Mouse (Mus musculus) intestine, embryonic 16.5 days (tissue): ENCODE results near the gene Rhox3f. TPM values are rescaled to one million over a fixed set of nuclear protein-coding genes. Genes with fewer than 3 reads are reported as not detected.
"Not testable (repeated sequence)": the region's sequence is repeated elsewhere in the genome, so short reads cannot be mapped to it uniquely, and the experiment has no call there.

ENCODE experiments used
- ATAC-seq: fragments of 200-750 bp; cut with Nextera tagmentation; 2 replicates; pipeline ENCODE4 v1.8.0; 2017; ENCODE audit warnings: moderate TSS enrichment, moderate library complexity
- H3K27ac ChIP-seq: fragments of 300-500 bp; sonication (generic); 2 replicates; pipeline ENCODE4 v1.5.1; 2014; ENCODE audit warnings: mild to moderate bottlenecking, low read length
- H3K27me3 ChIP-seq: fragments of 300-500 bp; sonication (generic); replicated peaks from 2 replicates; pipeline ENCODE4 v1.6.1; 2014; ENCODE audit warnings: low read length, control low read depth, mixed read lengths; ENCODE audit not compliant: control insufficient read depth, insufficient read depth
- H3K36me3 ChIP-seq: fragments of 300-500 bp; sonication (generic); 2 replicates; pipeline ENCODE4 v1.6.1; 2014; ENCODE audit warnings: low read length, control low read depth; ENCODE audit not compliant: control insufficient read depth, insufficient read depth
- H3K4me1 ChIP-seq: fragments of 300-500 bp; sonication (generic); 2 replicates; pipeline ENCODE4 v1.6.1; 2014; ENCODE audit warnings: low read length, control low read depth, mixed read lengths; ENCODE audit not compliant: control insufficient read depth, insufficient read depth
- H3K4me2 ChIP-seq: fragments of 300-500 bp; sonication (generic); 2 replicates; pipeline ENCODE4 v1.6.1; 2014; ENCODE audit warnings: low read depth, low read length, control low read depth
- H3K4me3 ChIP-seq: fragments of 300-500 bp; sonication (generic); 2 replicates; pipeline ENCODE4 v1.5.1; 2014; ENCODE audit warnings: mild to moderate bottlenecking, low read length
- H3K9ac ChIP-seq: fragments of 300-500 bp; sonication (generic); 2 replicates; pipeline ENCODE4 v1.6.1; 2014; ENCODE audit warnings: low read depth, low read length
- H3K9me3 ChIP-seq: fragments of 300-500 bp; sonication (generic); 2 replicates; pipeline ENCODE4 v1.6.1; 2016; ENCODE audit warnings: low read length, control low read depth; ENCODE audit not compliant: control insufficient read depth
- WGBS: fragments of 180-500 bp; shearing (Covaris S2); extraction: QIAGEN DNeasy Blood & Tissue Kit; methylation state at CpG from one replicate; pipeline ENCODE4 v1.1.7; 2014; 5-methylcytosine and 5-hydroxymethylcytosine counted together
- polyA plus RNA-seq: library from polyadenylated mRNA; unstranded; fragments of >200 nt; fragmentation: Nextera tagmentation; extraction: Ambion mirVana; gene quantifications from 2 replicates; pipeline ENCODE4 v1.2.1, GENCODE M21; 2015

Rhox3f gene
- polyA plus RNA-seq: not detected in 2 replicates

DNA sequence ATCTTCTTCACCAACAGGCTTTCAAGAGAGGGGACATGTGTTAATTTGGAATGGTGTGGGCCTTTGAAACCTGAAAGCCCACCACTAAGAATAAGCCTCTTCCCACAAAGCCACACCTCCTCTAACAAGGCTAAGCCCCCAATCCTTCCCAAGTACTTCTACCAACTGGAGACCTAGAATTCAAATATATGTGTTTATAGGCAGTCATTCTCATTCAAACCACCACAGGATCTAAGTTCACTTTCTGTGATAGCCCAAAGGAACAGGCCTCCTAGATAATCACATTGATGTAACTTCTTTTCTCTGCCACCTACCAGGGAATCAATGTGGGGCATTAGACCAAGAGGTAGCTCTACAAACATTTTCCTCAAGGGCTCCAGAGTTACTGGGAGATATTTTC, at the start of gene Rhox3f:
Gene Rhox3f, plus strand, starts transcription at position 301 of the 400 bp plus-strand sequence.
- not testable (repeated sequence) for H3K27ac ChIP-seq, H3K9me3 ChIP-seq, H3K4me1 ChIP-seq, H3K4me3 ChIP-seq, ATAC-seq, H3K27me3 ChIP-seq, H3K36me3 ChIP-seq, H3K9ac ChIP-seq, H3K4me2 ChIP-seq

DNA sequence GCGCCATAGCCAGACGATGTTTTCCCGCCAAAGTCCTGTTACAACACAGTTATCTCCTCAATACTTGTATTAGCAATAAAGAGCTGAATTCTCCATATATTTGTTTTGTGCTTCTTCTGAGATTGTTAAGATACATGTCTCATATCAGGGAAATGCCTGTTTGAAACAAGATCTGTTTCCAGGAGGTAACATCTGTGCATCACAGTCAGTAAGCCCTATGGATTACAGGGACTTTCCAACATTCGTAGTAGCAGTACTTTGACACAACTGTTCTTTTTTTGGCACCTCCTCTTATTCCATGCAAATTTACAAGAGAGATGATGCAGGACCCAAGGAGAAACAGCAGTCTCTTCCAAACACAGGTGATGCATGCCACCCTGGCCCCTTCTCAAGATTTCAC, 39.1 kb upstream of the Rhox3f start, which contains the start of gene Rhox3e:
Gene Rhox3e, plus strand, starts transcription at position 301 of the 400 bp plus-strand sequence.
- not testable (repeated sequence) for H3K27ac ChIP-seq, H3K4me3 ChIP-seq, H3K9ac ChIP-seq, H3K4me1 ChIP-seq, H3K4me2 ChIP-seq, H3K9me3 ChIP-seq, H3K36me3 ChIP-seq, ATAC-seq, H3K27me3 ChIP-seq
- 60% methylated on average over 1 of the region's 4 CpGs for WGBS

DNA sequence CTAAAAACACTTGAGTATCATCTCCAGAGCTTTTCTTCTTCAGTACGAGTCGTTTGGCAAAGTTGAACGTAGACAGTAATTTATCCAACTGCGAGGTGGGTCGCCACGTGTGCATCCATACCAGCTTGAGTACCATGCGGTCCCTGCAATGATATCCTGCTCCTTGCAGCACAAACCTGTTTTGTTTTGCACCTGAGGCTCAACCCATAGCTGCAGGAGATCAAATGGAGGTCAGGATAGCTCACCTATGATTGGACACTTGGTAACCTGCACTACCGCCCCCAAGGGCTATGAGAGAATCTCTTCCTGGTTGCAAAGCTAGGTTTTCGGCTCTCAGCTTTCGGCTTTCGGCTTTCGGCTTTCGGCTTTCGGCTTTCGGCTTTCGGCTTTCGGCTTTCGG, 23.7 kb upstream of the Rhox3f start, which contains the start of gene Rhox4e:
Gene Rhox4e, plus strand, starts transcription at position 301 of the 400 bp plus-strand sequence.
- H3K4me1 ChIP-seq, H3K9ac ChIP-seq, H3K4me3 ChIP-seq, ATAC-seq, H3K9me3 ChIP-seq, H3K27me3 ChIP-seq, H3K27ac ChIP-seq, H3K4me2 ChIP-seq, H3K36me3 ChIP-seq: not testable (repeated sequence)
- 94% methylated on average over 10 of the region's 18 CpGs for WGBS

DNA sequence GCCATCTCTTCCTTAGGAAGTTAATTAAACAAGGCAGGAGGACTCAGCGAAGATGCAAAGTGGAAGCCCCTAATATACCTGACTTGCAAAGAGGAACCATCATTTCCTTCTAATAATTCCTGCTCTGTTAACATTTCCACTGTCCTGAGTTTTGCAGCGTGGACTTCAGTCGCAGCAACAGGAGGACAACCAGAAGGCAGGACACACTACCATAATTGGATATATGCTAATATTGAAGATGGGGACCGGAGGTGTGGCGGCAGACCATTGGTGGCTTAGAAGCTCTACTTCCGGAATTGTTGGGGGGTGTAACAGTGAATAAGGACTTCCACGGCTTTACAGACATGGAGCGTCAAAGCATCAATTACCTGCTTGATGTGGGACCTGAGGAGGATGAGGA, 9.7 kb upstream of the Rhox3f start, which contains the start of gene Rhox2f:
Gene Rhox2f, plus strand, starts transcription at position 301 of the 400 bp plus-strand sequence.
- not testable (repeated sequence) for H3K27me3 ChIP-seq, H3K9ac ChIP-seq, ATAC-seq, H3K27ac ChIP-seq, H3K9me3 ChIP-seq, H3K36me3 ChIP-seq, H3K4me3 ChIP-seq, H3K4me1 ChIP-seq, H3K4me2 ChIP-seq
- WGBS: 97% methylated on average over 7 of the region's 8 CpGs

DNA sequence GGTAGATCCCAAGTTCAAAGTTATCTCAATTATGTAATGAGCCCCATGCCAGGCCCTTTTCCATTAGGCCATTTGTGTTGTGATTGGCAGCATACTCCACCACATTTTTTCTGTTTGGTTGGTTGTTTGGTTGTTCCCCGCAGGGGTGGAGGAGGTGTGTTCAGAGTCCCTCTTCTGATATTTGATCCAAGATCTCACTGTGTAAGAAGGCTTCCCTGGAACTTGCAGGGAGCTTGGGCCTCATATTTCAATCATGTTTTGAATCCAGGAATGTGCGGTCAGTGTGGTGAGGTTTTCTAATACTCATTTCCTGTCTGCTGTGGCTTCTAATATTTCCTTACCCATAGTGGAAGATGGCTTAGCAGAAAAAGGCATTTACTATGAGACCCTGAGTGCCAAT, 8.2 kb upstream of the Rhox3f start:
- not testable (repeated sequence) for H3K4me3 ChIP-seq, ATAC-seq, H3K9ac ChIP-seq, H3K9me3 ChIP-seq, H3K27me3 ChIP-seq, H3K4me2 ChIP-seq, H3K27ac ChIP-seq, H3K4me1 ChIP-seq, H3K36me3 ChIP-seq
- WGBS: 70% methylated on average over 2 of the region's 2 CpGs

DNA sequence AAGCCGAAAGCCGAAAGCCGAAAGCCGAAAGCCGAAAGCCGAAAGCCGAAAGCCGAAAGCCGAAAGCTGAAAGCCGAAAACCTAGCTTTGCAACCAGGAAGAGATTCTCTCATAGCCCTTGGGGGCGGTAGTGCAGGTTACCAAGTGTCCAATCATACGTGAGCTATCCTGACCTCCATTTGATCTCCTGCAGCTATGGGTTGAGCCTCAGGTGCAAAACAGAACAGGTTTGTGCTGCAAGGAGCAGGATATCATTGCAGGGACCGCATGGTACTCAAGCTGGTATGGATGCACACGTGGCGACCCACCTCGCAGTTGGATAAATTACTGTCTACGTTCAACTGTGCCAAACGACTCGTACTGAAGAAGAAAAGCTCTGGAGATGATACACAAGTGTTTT, 26.8 kb downstream of the Rhox3f start, which contains the start of gene Rhox4f:
Gene Rhox4f, minus strand, starts transcription at position 101 of the 400 bp plus-strand sequence.
- not testable (repeated sequence) for H3K4me3 ChIP-seq, H3K9me3 ChIP-seq, H3K27me3 ChIP-seq, ATAC-seq, H3K9ac ChIP-seq, H3K4me2 ChIP-seq, H3K36me3 ChIP-seq, H3K27ac ChIP-seq, H3K4me1 ChIP-seq
- 98% methylated on average over 12 of the region's 19 CpGs for WGBS

DNA sequence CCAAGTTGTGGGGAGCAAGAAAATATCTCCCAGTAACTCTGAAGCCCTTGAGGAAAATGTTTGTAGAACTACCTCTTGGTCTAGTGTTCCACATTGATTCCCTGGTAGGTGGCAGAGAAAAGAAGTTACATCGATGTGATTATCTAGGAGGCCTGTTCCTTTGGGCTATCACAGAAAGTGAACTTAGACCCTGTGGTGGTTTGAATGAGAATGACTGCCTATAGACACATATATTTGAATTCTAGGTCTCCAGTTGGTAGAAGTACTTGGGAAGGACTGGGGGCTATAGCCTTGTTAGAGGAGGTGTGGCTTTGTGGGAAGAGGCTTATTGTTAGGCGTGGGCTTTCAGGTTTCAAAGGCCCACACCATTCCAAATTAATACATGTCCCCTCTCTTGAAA, 47.7 kb downstream of the Rhox3f start, which contains the start of gene Rhox3g:
Gene Rhox3g, minus strand, starts transcription at position 101 of the 400 bp plus-strand sequence.
- not testable (repeated sequence) for H3K27me3 ChIP-seq, H3K9ac ChIP-seq, H3K27ac ChIP-seq, H3K4me2 ChIP-seq, H3K9me3 ChIP-seq, ATAC-seq, H3K36me3 ChIP-seq, H3K4me3 ChIP-seq, H3K4me1 ChIP-seq
- WGBS: 85% methylated on average over 2 of the region's 2 CpGs

Other genes starting within 250 kb of the Rhox3f start
- not detected in 2 replicates for gene Rhox3a2, start 201.0 kb upstream of the Rhox3f start, polyA plus RNA-seq
- gene Rhox4a2, start 190.1 kb upstream of the Rhox3f start, polyA plus RNA-seq: not detected in 2 replicates
- gene Rhox2b, start 168.9 kb upstream of the Rhox3f start, polyA plus RNA-seq: not detected in 2 replicates
- not detected in 2 replicates for gene Rhox4b, start 148.5 kb upstream of the Rhox3f start, polyA plus RNA-seq
- gene Rhox2c, start 127.3 kb upstream of the Rhox3f start, polyA plus RNA-seq: not detected in 2 replicates
- gene Rhox3c, start 122.4 kb upstream of the Rhox3f start, polyA plus RNA-seq: not detected in 2 replicates
- not detected in 2 replicates for gene Rhox4c, start 100.7 kb upstream of the Rhox3f start, polyA plus RNA-seq
- not detected in 2 replicates for gene Rhox2d, start 87.6 kb upstream of the Rhox3f start, polyA plus RNA-seq
- gene Rhox4d, start 66.6 kb upstream of the Rhox3f start, polyA plus RNA-seq: not detected in 2 replicates
- gene Rhox2e, start 50.5 kb upstream of the Rhox3f start, polyA plus RNA-seq: not detected in 2 replicates
- not detected in 2 replicates for gene Rhox3e, start 39.0 kb upstream of the Rhox3f start, polyA plus RNA-seq
- not detected in 2 replicates for gene Rhox4e, start 23.6 kb upstream of the Rhox3f start, polyA plus RNA-seq
- not detected in 2 replicates for gene Rhox2f, start 9.6 kb upstream of the Rhox3f start, polyA plus RNA-seq
- not detected in 2 replicates for gene Rhox4f, start 26.7 kb downstream of the Rhox3f start, polyA plus RNA-seq
- not detected in 2 replicates for gene Rhox3g, start 47.6 kb downstream of the Rhox3f start, polyA plus RNA-seq
- gene Rhox2g, start 62.5 kb downstream of the Rhox3f start, polyA plus RNA-seq: not detected in 2 replicates
- not detected in 2 replicates for gene Rhox4g, start 70.3 kb downstream of the Rhox3f start, polyA plus RNA-seq
- not detected in 2 replicates for gene Rhox3h, start 87.8 kb downstream of the Rhox3f start, polyA plus RNA-seq
- not detected in 2 replicates for gene Rhox2h, start 92.3 kb downstream of the Rhox3f start, polyA plus RNA-seq
- gene Rhox5, start 223.8 kb downstream of the Rhox3f start, polyA plus RNA-seq: 2.2 and 3.3 TPM in 2 replicates
- gene Rhox6, start 245.9 kb downstream of the Rhox3f start, polyA plus RNA-seq: not detected in 2 replicates